Mouse (Mus musculus) retina, adult 2 months (tissue): ENCODE data around the gene Heatr1.

ENCODE experiments used
- DNase-seq: peaks from one replicate; pipeline ENCODE4 v3.0.0-alpha.2; 2012; ENCODE audit warnings: low read depth, low spot score

Gene Heatr1

DNA sequence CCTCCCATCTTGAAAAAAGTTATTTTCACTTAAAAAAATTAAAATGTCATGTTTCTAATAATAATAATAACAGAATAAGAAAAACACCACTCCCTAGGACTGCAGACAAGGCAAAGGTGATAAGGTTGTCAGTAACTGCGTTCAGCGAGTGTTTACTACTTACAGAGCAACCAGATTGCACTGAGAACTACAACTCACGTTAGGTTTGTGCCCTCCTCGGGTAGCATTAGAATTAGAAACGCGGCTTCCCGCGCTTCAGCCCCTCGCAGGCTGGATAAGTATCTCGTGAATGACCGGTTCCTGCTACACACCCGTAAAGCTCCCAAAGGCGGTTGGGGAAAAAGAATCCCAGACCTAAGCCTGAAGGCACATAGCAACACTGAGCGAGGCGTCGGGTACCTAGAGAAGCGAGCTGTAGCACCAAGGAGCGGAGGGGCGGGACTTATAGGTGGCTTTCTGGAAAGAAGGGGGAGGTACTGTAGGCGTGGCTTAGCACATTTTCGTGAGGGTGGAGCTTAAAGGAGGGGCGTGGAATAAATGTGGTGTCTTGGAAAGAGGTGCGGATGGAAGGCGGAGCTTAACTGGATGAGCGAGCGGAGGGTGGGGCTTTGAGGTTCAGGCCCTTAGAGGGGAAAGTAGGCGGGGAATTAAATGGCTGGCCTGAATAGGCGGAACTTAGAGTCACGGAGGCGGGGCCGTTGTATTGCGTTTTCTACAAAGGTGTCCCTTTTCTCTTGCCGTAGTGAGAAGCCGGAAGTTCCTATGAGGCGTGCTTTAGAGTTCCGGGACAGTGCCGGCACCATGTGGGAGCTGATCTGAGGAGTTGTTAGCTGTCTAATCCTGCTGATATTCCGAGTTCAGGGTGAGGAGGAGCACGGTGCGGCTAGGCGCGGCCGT, at the start of gene Heatr1:
Gene Heatr1, plus strand, starts transcription at position 419 of the 897 bp plus-strand sequence.
- DNase-seq = peak; percentile 100

- no peak for DNase-seq
Measured at GRCm38 (mm10) chr13:12346837-12347236, 48.0 kb upstream of the Heatr1 start.

- no peak for DNase-seq
Measured at GRCm38 (mm10) chr13:12349197-12349824, 45.5 kb upstream of the Heatr1 start.

DNA sequence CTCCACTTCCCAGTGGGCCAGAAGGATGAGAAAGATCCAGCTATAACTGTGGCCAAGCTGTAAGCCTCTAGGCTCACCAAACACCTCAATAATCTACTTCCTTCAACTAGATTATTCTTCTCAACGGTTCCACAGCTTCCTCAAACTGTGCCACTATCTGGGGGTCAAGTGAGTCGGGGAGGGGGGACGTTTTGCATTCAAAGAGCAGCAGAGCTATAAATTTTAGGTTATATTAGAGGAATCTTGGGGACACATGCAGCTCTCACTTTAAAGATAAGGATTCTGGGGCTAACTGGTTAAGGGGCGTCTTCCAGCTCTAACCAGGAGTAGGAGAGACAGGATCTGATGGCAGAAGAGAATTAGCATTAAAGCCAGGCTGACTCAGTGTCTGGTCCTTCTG, 38.6 kb upstream of the Heatr1 start:
- DNase-seq = no peak

DNA sequence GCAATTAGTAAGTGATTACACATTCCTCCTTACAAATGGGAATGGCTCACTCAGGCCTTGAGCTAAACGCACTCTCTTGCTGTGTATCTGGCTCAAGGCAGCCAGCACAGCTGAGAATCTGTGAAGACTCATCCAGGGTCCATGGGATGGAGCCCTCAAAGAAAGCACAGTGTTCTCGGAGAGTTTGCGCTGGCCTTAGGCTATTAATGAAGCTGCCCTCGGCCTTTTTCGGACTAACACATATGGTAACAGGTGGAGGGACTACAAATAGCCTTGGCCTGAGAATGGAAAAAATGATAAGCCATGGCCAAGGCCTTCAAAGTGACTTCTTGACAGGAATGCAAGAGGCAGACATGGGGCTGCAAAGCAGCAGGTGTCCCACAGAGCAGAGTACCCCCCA, 37.3 kb upstream of the Heatr1 start:
- DNase-seq = no peak

GRCm38 (mm10) chr13:12361486-12361885, 33.3 kb upstream of the Heatr1 start:
- DNase-seq = no peak

GRCm38 (mm10) chr13:12369041-12369621, 25.7 kb upstream of the Heatr1 start:
- no peak for DNase-seq

GRCm38 (mm10) chr13:12369930-12370329, 24.9 kb upstream of the Heatr1 start:
- no peak for DNase-seq

DNA sequence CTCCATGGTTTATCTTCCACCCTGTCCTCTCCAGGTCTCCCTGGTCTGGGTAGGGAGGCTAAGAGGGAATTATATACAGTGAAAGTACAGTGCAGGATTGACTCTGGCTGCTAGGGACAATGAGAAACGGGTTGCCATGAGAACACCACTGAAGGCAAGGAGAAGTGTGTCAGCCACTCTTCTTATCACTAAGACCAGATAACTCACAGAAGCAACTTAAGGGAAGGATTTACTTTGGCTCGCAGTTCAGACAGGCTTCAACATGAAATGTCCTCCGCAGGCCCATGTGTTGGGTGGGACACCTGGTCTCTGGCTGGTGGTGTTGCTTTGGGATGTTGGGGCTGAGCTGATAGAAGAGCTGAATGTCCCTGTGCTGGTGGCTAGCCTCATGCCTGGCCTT, 22.1 kb upstream of the Heatr1 start:
- DNase-seq = no peak

- DNase-seq = no peak
Measured at GRCm38 (mm10) chr13:12376778-12377177, 18.0 kb upstream of the Heatr1 start.

- no peak for DNase-seq
Measured at GRCm38 (mm10) chr13:12384796-12385195, 10.0 kb upstream of the Heatr1 start.

GRCm38 (mm10) chr13:12386286-12386685, 8.5 kb upstream of the Heatr1 start:
- DNase-seq = peak; percentile 15

DNA sequence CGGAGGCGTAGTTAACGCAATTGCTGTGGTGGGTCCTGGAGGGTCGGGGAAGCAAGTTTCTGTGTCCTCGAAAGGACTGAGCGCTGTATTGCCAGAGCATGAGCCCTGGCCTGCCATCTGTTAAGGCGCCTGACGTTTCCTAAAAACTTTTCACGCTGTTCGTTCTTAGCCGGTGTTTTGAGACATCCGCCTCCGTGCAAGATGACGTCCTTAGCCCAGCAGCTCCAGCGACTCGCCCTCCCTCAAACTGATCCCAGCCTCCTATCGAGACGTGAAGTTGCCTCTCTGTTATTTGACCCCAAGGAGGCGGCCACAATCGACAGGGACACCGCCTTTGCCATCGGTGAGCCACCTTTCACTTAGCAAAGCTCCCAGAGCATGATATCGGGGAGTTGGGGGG, 744 bp downstream of the Heatr1 start:
- DNase-seq = no peak

- no peak for DNase-seq
Measured at GRCm38 (mm10) chr13:12408343-12409066, 13.7 kb downstream of the Heatr1 start.

GRCm38 (mm10) chr13:12412016-12412415, 17.2 kb downstream of the Heatr1 start:
- DNase-seq = no peak

DNA sequence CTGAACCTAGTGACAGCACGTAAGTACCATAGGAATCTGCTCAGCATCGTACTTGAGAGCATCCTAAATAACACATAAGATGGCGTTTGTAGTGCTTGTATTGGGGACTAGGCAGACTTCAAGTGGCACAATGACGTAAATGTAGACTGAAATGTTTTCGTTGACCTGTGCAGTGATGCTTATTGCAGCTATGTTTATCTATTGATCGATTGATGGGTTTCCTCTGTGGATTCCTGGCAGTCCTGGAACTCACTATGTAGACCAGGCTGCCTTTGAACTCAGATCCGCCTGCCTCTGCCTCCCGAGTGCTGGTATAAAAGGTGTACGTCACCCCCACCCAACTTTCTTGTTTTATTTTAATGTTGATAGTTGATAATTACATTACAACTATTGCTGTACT, 25.8 kb downstream of the Heatr1 start:
- no peak for DNase-seq

GRCm38 (mm10) chr13:12428556-12428955, 33.7 kb downstream of the Heatr1 start:
- DNase-seq = no peak

DNA sequence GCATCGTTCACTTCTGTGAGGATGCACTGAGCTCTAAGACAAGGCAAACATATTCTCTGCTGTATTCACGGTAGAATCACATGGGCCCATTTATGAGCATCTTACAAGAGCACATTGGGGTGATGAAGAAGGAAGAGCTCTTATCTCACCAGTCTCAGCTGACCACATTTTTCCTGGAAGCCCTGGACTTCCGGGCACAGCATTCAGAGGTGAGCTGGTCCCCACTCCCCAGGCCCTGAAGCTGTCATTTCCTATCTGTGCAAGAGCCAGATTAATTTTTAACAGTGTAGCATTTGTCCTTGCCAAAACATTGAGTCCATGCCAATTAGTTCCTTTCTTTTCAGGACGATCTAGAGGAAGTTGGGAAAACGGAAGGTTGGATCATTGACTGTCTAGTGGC, 39.0 kb downstream of the Heatr1 start:
- DNase-seq = no peak

- no peak for DNase-seq
Measured at GRCm38 (mm10) chr13:12439586-12439985, 44.8 kb downstream of the Heatr1 start.

DNA sequence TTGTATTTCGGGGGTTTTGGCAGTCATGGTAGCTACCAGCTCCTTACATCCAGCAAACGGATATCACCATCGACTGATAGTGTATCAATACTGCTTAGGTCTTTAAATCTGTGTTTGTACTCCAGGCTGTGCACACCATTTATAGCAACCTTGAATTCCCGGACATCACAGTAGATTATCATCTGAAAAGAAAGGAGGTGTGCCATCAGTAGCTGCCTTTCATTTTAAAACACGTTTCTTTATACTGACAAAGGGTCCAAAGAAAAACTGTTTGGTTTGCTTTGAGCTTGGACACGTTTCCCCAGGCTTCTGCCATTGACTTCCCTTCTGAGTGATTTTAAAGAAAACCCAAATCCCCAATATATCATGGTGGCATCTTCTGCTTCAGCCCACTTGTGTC, 46.0 kb downstream of the Heatr1 start:
- no peak for DNase-seq

- no peak for DNase-seq
Measured at GRCm38 (mm10) chr13:12442008-12442587, 47.3 kb downstream of the Heatr1 start.

DNA sequence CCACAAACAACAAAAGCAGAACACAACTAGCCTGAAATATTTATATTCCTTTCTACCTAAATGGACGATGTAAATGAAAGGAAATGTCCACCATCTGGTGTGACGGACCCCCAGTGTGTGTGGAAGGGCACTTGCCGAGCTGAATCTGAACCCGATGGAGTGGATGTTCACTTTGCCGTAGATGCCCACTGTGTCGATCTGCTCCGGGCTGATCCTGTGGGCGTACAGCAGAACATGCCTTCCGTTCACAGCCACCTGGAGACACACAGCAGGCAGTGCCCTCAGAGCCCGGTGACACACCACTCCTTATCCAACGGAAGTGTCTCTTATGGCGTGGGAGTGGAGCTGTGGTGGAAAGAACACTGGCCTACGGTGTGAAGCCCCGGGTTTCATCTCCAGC, 58.3 kb downstream of the Heatr1 start:
- no peak for DNase-seq
